Mouse (Mus musculus): Measurements from ENCODE around the gene Plekha4. TPM values are rescaled to one million over a fixed set of nuclear protein-coding genes. Genes with fewer than 3 reads are reported as not detected.
"Not testable (repeated sequence)": the region's sequence is repeated elsewhere in the genome, so short reads cannot be mapped to it uniquely, and the experiment has no call there.

The Plekha4 gene
- 2.2 TPM for polyA plus RNA-seq (2021)

DNA sequence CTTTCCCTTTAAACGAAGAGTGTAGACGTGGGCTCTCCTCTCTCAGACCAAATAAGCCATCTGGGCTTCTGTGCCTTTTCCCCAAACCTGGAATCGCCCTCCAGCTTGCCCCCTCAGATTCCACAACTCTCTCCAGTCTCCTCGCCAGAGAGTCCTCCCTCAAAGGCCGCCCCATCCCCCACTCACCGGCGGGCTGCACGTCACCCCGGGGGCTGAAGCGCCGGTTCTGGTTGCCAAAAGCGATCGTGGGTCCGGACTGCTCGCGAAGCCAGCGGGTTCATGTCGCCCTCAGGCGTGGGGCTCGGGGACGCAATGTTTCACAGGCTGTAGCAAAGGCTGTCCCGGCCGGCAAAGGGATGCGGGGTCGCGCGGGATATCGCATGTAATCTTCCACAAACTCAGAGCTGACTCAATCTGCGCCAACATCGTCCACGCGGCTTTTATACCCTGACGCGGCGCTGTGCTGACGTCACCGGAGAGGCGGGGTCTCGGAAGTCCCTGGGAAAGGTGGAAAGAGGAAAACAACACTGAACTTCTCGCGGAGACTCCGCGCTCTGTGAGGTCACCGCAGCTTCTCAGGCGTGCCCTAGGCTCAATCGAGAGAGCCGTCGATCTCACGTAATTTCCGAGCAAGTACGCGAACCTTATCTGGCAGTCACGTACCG lies at the start of gene Plekha4, which contains the start of gene Ppp1r15a:
Gene Plekha4, plus strand, starts transcription at position 522 of the 665 bp plus-strand sequence.
Gene Ppp1r15a, minus strand, starts transcription at position 460 of the 665 bp plus-strand sequence.
- no peaks in the 10 kb centered on the region for H3K27me3 ChIP-seq
- in situ Hi-C loops (cut with MboI; ENCODE audit: low pct_unique_long_range_greater_than_20kb) = no loop called here
- CTCF ChIA-PET = interaction anchor here (1.4 kb wide), 1 partner anchor 49 kb away, joined by 3 read pairs; no protein-coding TSS in a partner anchor
- POLR2A ChIA-PET = interaction anchor here (0.6 to 2.0 kb wide), 7 partner anchors 17 to 164 kb away, joined by 3 to 6 read pairs (median 4); no protein-coding TSS in a partner anchor
- peak; percentile 36 for ATAC-seq
- peak; percentile 82 for DNase-seq (ENCODE audit: low read depth, low spot score)
- no peak for TF ChIP-seq CTCF (IDR thresholded peaks at IDR 0.05)

GRCm38 (mm10) chr7:45476453-45476852 lies 49.7 kb upstream of the Plekha4 start:
- POLR2A ChIA-PET = interaction anchor here (0.5 to 0.6 kb wide), 2 partner anchors 9 to 90 kb away, joined by 3 read pairs; partner anchors contain the start of gene Bax
- H3K27me3 ChIP-seq = no peaks in the 10 kb centered on the region
- TF ChIP-seq CTCF (IDR thresholded peaks at IDR 0.05) = no peak
- DNase-seq (ENCODE audit: low read depth, low spot score) (no peak), ATAC-seq (no peak)
- CTCF ChIA-PET = interaction anchor here (0.7 to 9.4 kb wide), 21 partner anchors 9 to 207 kb away, joined by 3 to 116 read pairs (median 4); partner anchors contain the start of genes Bax, Ntn5, Nucb1 and Plekha4
- in situ Hi-C loops (cut with MboI; ENCODE audit: low pct_unique_long_range_greater_than_20kb) = loop anchor here (5.0 kb wide), 2 partner anchors 86 to 206 kb away; partner anchors contain the start of gene Ntn5

DNA sequence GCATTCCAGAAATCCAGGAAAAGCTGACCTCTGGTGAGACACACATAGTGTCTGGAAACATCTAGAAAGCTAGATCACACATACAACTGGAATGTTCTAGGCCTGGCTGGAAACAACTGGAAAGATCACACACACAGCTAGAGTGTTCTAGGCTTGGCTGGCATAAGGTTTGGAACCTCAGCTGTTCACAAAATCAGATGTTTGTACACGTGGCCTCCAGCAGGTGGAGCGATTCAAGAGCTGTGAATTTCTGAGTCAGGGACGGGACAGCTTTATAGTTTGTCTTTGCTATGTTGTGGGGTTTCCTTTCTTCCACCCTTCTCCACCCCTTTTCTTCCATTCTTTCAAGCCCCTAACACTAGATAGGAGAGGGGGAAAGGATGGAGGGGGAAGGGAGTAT lies 49.1 kb upstream of the Plekha4 start:
- POLR2A ChIA-PET = interaction anchor here (0.5 kb wide), 1 partner anchor 89 kb away, joined by 3 read pairs; no protein-coding TSS in a partner anchor
- in situ Hi-C loops (cut with MboI; ENCODE audit: low pct_unique_long_range_greater_than_20kb) = loop anchor here (5.0 kb wide), 2 partner anchors 85 to 205 kb away; partner anchors contain the start of gene Ntn5
- H3K27me3 ChIP-seq = no peaks in the 10 kb centered on the region
- ATAC-seq = no peak
- DNase-seq (ENCODE audit: low read depth, low spot score) = no peak
- CTCF ChIA-PET = interaction anchor here (0.7 to 9.4 kb wide), 21 partner anchors 9 to 206 kb away, joined by 3 to 116 read pairs (median 4); partner anchors contain the start of genes Bax, Ntn5, Nucb1 and Plekha4
- peak; percentile 85 for TF ChIP-seq CTCF (IDR thresholded peaks at IDR 0.05)

DNA sequence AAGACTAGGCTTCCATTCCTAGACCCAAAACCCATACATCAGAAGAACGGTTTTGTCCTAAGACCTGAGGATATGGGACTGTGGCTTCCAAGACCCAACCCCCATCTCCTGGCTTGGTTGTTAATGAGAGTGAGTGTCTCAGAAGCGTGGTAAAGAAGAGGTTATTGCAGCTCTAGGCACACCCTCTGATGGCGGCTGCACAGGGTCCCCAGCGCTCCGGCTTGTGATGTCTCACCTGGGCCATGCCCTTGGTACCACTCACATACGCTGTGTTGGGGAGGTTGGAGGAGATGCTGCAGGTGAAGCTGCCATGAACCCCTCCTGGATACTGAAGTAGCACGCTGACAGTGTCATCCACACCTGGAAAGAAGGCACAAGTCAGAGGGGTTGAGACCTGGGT lies 47.4 kb upstream of the Plekha4 start:
- DNase-seq (ENCODE audit: low read depth, low spot score) = no peak
- no peak for ATAC-seq
- in situ Hi-C loops (cut with MboI; ENCODE audit: low pct_unique_long_range_greater_than_20kb) = loop anchor here (5.0 kb wide), 2 partner anchors 84 to 204 kb away; partner anchors contain the start of gene Ntn5
- TF ChIP-seq CTCF (IDR thresholded peaks at IDR 0.05) = no peak
- ChIA-PET POLR2A (no interaction called here), CTCF (interaction anchor here (9.4 kb wide), 1 partner anchor 80 kb away, joined by 116 read pairs; no protein-coding TSS in a partner anchor)
- no peaks in the 10 kb centered on the region for H3K27me3 ChIP-seq

- in situ Hi-C loops (cut with MboI; ENCODE audit: low pct_unique_long_range_greater_than_20kb); ATAC-seq; POLR2A ChIA-PET; DNase-seq (ENCODE audit: low read depth, low spot score); H3K27me3 ChIP-seq: not testable (repeated sequence)
- CTCF ChIA-PET = interaction anchor here (1.1 to 1.6 kb wide), 4 partner anchors 10 to 81 kb away, joined by 3 to 4 read pairs (median 3); no protein-coding TSS in a partner anchor
Observed at GRCm38 (mm10) chr7:45480310-45480709, 45.8 kb upstream of the Plekha4 start.

- POLR2A ChIA-PET = interaction anchor here (0.6 kb wide), 1 partner anchor 60 kb away, joined by 4 read pairs; no protein-coding TSS in a partner anchor
Observed at GRCm38 (mm10) chr7:45481374-45481927, 44.7 kb upstream of the Plekha4 start, which contains the start of gene Tulp2. Gene Tulp2, plus strand, starts transcription at chr7:45481877.

GRCm38 (mm10) chr7:45482166-45482565 lies 44.0 kb upstream of the Plekha4 start:
- no peak for TF ChIP-seq CTCF (IDR thresholded peaks at IDR 0.05)
- CTCF ChIA-PET = no interaction called here
- ATAC-seq (no peak), DNase-seq (ENCODE audit: low read depth, low spot score) (no peak)
- POLR2A ChIA-PET = no interaction called here
- in situ Hi-C loops (cut with MboI; ENCODE audit: low pct_unique_long_range_greater_than_20kb) = no loop called here
- H3K27me3 ChIP-seq = no peaks in the 10 kb centered on the region

More at GRCm38 (mm10) chr7:45481374-45481927, 44.7 kb upstream of the Plekha4 start, which contains the start of gene Tulp2:
- ATAC-seq (no peak), DNase-seq (ENCODE audit: low read depth, low spot score) (no peak)
- CTCF ChIA-PET = interaction anchor here (0.9 to 1.6 kb wide), 4 partner anchors 10 to 107 kb away, joined by 3 read pairs; no protein-coding TSS in a partner anchor
- in situ Hi-C loops (cut with MboI; ENCODE audit: low pct_unique_long_range_greater_than_20kb) = no loop called here
- H3K27me3 ChIP-seq = no peaks in the 10 kb centered on the region
- TF ChIP-seq CTCF (IDR thresholded peaks at IDR 0.05) = no peak

GRCm38 (mm10) chr7:45484985-45485384 lies 41.1 kb upstream of the Plekha4 start:
- POLR2A ChIA-PET; DNase-seq (ENCODE audit: low read depth, low spot score); H3K27me3 ChIP-seq; in situ Hi-C loops (cut with MboI; ENCODE audit: low pct_unique_long_range_greater_than_20kb); ATAC-seq: not testable (repeated sequence)
- CTCF ChIA-PET = interaction anchor here (1.4 kb wide), 1 partner anchor 8 kb away, joined by 5 read pairs; no protein-coding TSS in a partner anchor

- in situ Hi-C loops (cut with MboI; ENCODE audit: low pct_unique_long_range_greater_than_20kb) = no loop called here
- no peak for DNase-seq (ENCODE audit: low read depth, low spot score)
- ChIA-PET CTCF (interaction anchor here (1.4 kb wide), 1 partner anchor 10 kb away, joined by 5 read pairs; no protein-coding TSS in a partner anchor), POLR2A (no interaction called here)
- TF ChIP-seq CTCF (IDR thresholded peaks at IDR 0.05) = no peak
- no peak for ATAC-seq
- H3K27me3 ChIP-seq = no peaks in the 10 kb centered on the region
Observed at GRCm38 (mm10) chr7:45486158-45486557, 40.0 kb upstream of the Plekha4 start.

DNA sequence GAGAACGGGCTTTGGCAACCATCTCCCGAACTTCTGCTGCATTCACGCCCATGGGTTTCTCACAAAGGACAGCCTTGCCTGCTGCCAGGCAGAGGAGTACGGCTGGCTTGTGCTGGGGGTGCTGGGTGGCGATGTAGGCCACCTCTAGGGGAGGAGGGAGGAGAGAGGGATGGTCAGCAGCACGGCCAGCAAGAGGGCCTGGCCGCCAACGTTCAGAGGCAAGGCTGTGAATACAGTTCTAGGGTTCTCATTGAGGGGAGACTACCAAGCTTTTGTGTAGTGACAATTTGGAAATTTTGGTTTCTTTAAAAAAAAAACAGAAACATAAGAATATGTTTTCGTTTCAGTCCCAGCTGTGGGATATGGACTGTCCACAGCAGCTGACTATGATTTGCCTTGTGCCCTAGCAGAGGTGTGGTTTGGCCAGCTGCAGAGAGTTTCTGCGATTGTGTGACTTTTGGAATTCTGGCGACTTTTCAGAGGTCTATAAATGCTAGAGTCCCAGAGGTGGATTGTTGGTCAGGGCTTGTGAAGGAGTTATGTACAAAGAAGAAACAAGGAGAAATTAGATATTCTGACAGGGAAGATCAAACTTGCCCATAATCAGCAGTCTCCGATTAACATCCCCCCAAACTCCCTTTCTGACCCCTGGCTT lies 39.2 kb upstream of the Plekha4 start, which contains the start of gene Gm45808:
Gene Gm45808, minus strand, starts transcription at position 51 of the 655 bp plus-strand sequence.
- CTCF ChIA-PET = interaction anchor here (1.4 kb wide), 1 partner anchor 10 kb away, joined by 5 read pairs; no protein-coding TSS in a partner anchor
- H3K27me3 ChIP-seq = no peaks in the 10 kb centered on the region
- no peak for TF ChIP-seq CTCF (IDR thresholded peaks at IDR 0.05)
- DNase-seq (ENCODE audit: low read depth, low spot score) (no peak), ATAC-seq (no peak)
- in situ Hi-C loops (cut with MboI; ENCODE audit: low pct_unique_long_range_greater_than_20kb) = no loop called here
- POLR2A ChIA-PET = no interaction called here

Data from Patski (cell line).